In the genomic region with DNA sequence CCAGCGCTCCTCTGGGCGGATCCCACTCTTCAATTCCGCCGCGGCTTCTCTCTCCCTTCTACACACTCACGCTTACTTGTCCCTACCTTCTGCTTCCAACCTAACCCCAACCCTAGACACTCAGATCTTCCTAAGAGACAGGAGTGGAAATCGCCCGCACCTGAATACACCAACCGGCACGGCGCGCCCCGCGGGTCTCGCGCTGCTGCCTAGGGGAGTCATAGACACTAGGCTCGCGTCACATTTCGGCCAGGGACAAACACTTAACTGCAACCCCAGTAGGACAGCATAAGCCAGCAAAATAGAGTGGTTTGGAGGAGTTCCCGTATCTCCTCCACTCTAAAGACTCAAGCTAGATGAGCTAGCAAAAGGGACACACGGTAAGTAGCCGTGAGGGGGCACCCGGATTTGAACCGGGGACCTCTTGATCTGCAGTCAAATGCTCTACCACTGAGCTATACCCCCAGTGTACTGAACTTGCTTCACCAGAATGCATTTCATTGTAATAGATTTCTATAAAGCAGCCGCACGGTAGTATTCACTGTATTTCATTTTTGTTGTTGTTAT, we compare ENCODE assay signal across 8 mouse cellular contexts. TPM values are rescaled to one million over a fixed set of nuclear protein-coding genes. Genes with fewer than 3 reads are reported as not detected.
DNase-seq lines count a peak whose midpoint lies in the region; ATAC-seq lines count a peak whose summit lies in the region.

No protein-coding gene starts in this region.

- peak overlapping the region; percentile 57 for H3K4me2 ChIP-seq in hindbrain, embryonic 12.5 days (replicated peaks)

- H3K27ac ChIP-seq in hindbrain, embryonic 12.5 days: peak overlapping the region; percentile 79

- H3K9ac ChIP-seq in hindbrain, embryonic 12.5 days: peak overlapping the region; percentile 78

- WGBS in hindbrain, embryonic 12.5 days: under 1% methylated on average over 26 of the region's 26 CpGs

- H3K27me3 ChIP-seq in hindbrain, embryonic 12.5 days: peaks cover 36% of the 10 kb centered on the region

- H3K9me3 ChIP-seq in hindbrain, embryonic 12.5 days (replicated peaks): no peaks in the 10 kb centered on the region

- peaks cover 27% of the 10 kb centered on the region for H3K4me1 ChIP-seq in hindbrain, embryonic 12.5 days

- peak overlapping the region; percentile 70 for H3K4me3 ChIP-seq in hindbrain, embryonic 12.5 days

- DNase-seq in R1 (ENCODE audit: low read depth, low spot score): peak; percentile 91
- peak; percentile 92 to 93 for DNase-seq in cerebellum, postnatal 10 days
- DNase-seq in frontal cortex, postnatal 10 days (ENCODE audit: low spot score in 2 of 2): peak; percentile 75 to 83
- DNase-seq in layer of hippocampus, postnatal 14 days (ENCODE audit: low spot score in 2 of 2): peak; percentile 87 to 94
- DNase-seq in lung, postnatal 10 days: peak; percentile 90
- peak; percentile 78 for DNase-seq in ovary, postnatal 14 days (ENCODE audit: low spot score)
- DNase-seq in thymus, postnatal 10 days (ENCODE audit: low spot score in 2 of 2): peak; percentile 83 to 89

- no peaks in the 10 kb centered on the region for H3K36me3 ChIP-seq in hindbrain, embryonic 12.5 days

- peak; percentile 82 for ATAC-seq in hindbrain, embryonic 12.5 days (ENCODE audit: low FRiP score)

RNA-seq across cellular contexts. Expression of a gene that starts 2.4 kb away (rescaled TPM):
- 0.13 and 0.26 TPM in 2 replicates for polyA plus RNA-seq in hindbrain, embryonic 12.5 days (2016; fragmentation: Nextera tagmentation; extraction: Ambion mirVana)
- total RNA-seq in layer of hippocampus, postnatal 14 days (2021): 1 to 10 TPM; 7.9 to 9.6 TPM

RNA-seq across cellular contexts. Expression of a gene that starts 7.4 kb away (rescaled TPM):
- polyA plus RNA-seq in hindbrain, embryonic 12.5 days (2016; fragmentation: Nextera tagmentation; extraction: Ambion mirVana): 5.7 and 7.0 TPM in 2 replicates
- 1 to 10 TPM; 1.5 to 1.6 TPM for total RNA-seq in layer of hippocampus, postnatal 14 days (2021)

RNA-seq across cellular contexts. Expression of a gene that starts 34.2 kb away (rescaled TPM):
- 39.6 and 43.5 TPM in 2 replicates for polyA plus RNA-seq in hindbrain, embryonic 12.5 days (2016; fragmentation: Nextera tagmentation; extraction: Ambion mirVana)
- 100 to 1,000 TPM; 128 to 131 TPM for total RNA-seq in layer of hippocampus, postnatal 14 days (2021)

RNA-seq across cellular contexts. Expression of a gene that starts 37.9 kb away (rescaled TPM):
- 675 and 726 TPM in 2 replicates for polyA plus RNA-seq in hindbrain, embryonic 12.5 days (2016; fragmentation: Nextera tagmentation; extraction: Ambion mirVana)
- 100 to 1,000 TPM; 532 to 602 TPM for total RNA-seq in layer of hippocampus, postnatal 14 days (2021)

Comparison
In these comparisons a context has a peak if more than half of its experiments do, and no peak if none do; other contexts are left out.
1. Peak in every context shown above with its lines: DNase-seq, ATAC-seq, H3K4me3 ChIP-seq and H3K27ac ChIP-seq.